In the genomic region with DNA sequence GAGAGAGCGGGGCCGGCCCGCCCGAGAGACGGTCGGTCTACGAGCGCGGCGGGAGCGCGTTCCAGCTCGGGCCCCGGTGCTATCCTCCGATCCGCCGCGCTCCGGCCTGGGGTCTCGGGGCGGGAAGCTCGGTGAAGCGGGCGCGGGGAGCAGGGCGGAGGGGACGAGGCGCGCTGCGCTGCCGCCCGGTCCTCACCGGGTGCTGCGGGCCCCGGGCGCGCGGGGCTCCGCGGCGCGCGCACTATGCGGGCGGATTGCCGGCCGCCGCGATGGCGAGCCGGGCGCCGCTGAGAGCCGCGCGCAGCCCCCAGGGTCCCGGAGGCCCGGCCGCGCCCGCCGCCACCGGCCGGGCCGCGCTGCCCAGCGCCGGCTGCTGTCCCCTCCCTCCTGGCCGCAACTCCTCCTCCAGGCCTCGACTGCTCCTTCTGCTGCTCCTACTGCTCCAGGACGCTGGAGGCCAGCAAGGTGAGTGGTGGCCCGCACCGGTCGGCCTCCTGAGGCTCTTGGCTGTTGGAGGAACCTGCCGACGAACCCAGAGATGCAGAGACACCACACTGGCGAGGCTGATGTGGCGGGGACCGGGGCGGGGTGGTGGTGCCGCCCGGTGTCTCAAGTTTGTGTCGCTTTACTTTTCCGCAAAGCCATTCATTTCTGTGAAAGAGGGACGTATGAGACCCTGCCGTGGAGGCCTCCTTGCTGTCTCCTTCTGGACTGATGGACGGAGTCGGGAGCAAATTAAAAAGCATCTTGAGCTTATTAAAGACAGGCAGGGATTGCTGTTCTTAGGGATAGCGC, we compare ENCODE assay signal across 8 mouse cellular contexts. TPM values are rescaled to one million over a fixed set of nuclear protein-coding genes. Genes with fewer than 3 reads are reported as not detected.
DNase-seq lines count a peak whose midpoint lies in the region; ATAC-seq and TF ChIP-seq lines count a peak whose summit lies in the region.

No protein-coding gene starts in this region.

- H3K9ac ChIP-seq in limb, embryonic 13.5 days = peak overlapping the region; percentile 89
- peak overlapping the region; percentile 88 for H3K9ac ChIP-seq in midbrain, embryonic 11.5 days (ENCODE audit: low read length)

- no peak for TF ChIP-seq CTCF in cerebellum, adult 2 months (IDR thresholded peaks at IDR 0.05; ENCODE audit: borderline replicate concordance, insufficient read depth, low read depth, low read length)
- TF ChIP-seq CTCF in spleen, adult 2 months (IDR thresholded peaks at IDR 0.05; ENCODE audit: extremely low read depth, insufficient read depth, insufficient read length, insufficient replicate concordance) = no peak

- peak; percentile 24 to 32 for DNase-seq in left cerebral cortex, adult 18-20 months (ENCODE audit: low spot score in 2 of 2)
- DNase-seq in left cerebral cortex, adult 9 months (ENCODE audit: low spot score in 2 of 2) = no peak
- peak in 1 of 2 experiments; percentile 61 for DNase-seq in cerebellum, adult 2 months
- peak; percentile 17 to 23 for DNase-seq in frontal cortex, postnatal 25 days (ENCODE audit: low spot score in 2 of 2)
- DNase-seq in induced T-regulatory cell, adult 2 months (ENCODE audit: low read depth) = peak; percentile 47
- peak; percentile 93 for DNase-seq in midbrain, embryonic 11.5 days (ENCODE audit: low spot score, missing footprints)
- DNase-seq in spleen, adult 2 months (ENCODE audit: low read depth in 1 of 2, low spot score in 2 of 2) = peak in 1 of 2 experiments; percentile 5

- peak overlapping the region; percentile 75 for H3K4me2 ChIP-seq in limb, embryonic 13.5 days (replicated peaks)
- H3K4me2 ChIP-seq in midbrain, embryonic 11.5 days = peak overlapping the region; percentile 74

- H3K4me1 ChIP-seq in cerebellum, adult 2 months (ENCODE audit: control insufficient read depth, insufficient read depth, low read length) = no peaks in the 10 kb centered on the region; the same call in 1 of the 2 replicates
- H3K4me1 ChIP-seq in limb, embryonic 13.5 days = peaks cover 19% of the 10 kb centered on the region
- H3K4me1 ChIP-seq in midbrain, embryonic 11.5 days (ENCODE audit: control insufficient read depth, insufficient read depth, low read length) = peaks cover 13% of the 10 kb centered on the region
- no peaks in the 10 kb centered on the region; the same call in 1 of the 2 replicates for H3K4me1 ChIP-seq in spleen, adult 2 months (ENCODE audit: control insufficient read depth, insufficient read depth, insufficient read length)

- no peaks in the 10 kb centered on the region for H3K36me3 ChIP-seq in limb, embryonic 13.5 days
- H3K36me3 ChIP-seq in midbrain, embryonic 11.5 days (ENCODE audit: control insufficient read depth, insufficient read depth, low read length) = no peaks in the 10 kb centered on the region
- no peaks in the 10 kb centered on the region for H3K36me3 ChIP-seq in spleen, adult 2 months (ENCODE audit: control insufficient read depth, insufficient read depth, low read length)

- ATAC-seq in limb, embryonic 13.5 days (ENCODE audit: low FRiP score, low read depth) = peak; percentile 46
- ATAC-seq in midbrain, embryonic 11.5 days (ENCODE audit: low FRiP score) = peak; percentile 74

- peak overlapping the region; percentile 66 for H3K4me3 ChIP-seq in cerebellum, adult 2 months (replicated peaks; ENCODE audit: insufficient read depth, low read depth, low read length)
- peak overlapping the region; percentile 91 for H3K4me3 ChIP-seq in limb, embryonic 13.5 days
- peak overlapping the region; percentile 64 for H3K4me3 ChIP-seq in midbrain, embryonic 11.5 days (ENCODE audit: low read depth, low read length)
- H3K4me3 ChIP-seq in spleen, adult 2 months (ENCODE audit: extremely low read depth, insufficient read depth, insufficient read length) = peak overlapping the region; percentile 74

- WGBS in cerebellum, adult 2 months = under 1% methylated on average over 81 of the region's 89 CpGs
- WGBS in limb, embryonic 13.5 days = under 1% methylated on average over 44 of the region's 89 CpGs
- WGBS in midbrain, embryonic 11.5 days = under 1% methylated on average over 63 of the region's 89 CpGs
- WGBS in spleen, adult 2 months = 1% methylated on average over 69 of the region's 89 CpGs

- TF ChIP-seq POLR2A in cerebellum, adult 2 months (IDR thresholded peaks at IDR 0.05; ENCODE audit: borderline replicate concordance, insufficient read depth, low read length) = peak; percentile 68
- TF ChIP-seq POLR2A in spleen, adult 2 months (IDR thresholded peaks at IDR 0.05; ENCODE audit: low read depth, low read length) = no peak

- no peaks in the 10 kb centered on the region for H3K27me3 ChIP-seq in cerebellum, adult 2 months (ENCODE audit: control insufficient read depth, insufficient read depth, low read length)
- no peaks in the 10 kb centered on the region for H3K27me3 ChIP-seq in limb, embryonic 13.5 days
- H3K27me3 ChIP-seq in midbrain, embryonic 11.5 days (ENCODE audit: control insufficient read depth, insufficient read depth, low read length) = no peaks in the 10 kb centered on the region
- H3K27me3 ChIP-seq in spleen, adult 2 months (ENCODE audit: control insufficient read depth, insufficient read depth, low read length) = peaks cover 9% of the 10 kb centered on the region

- H3K9me3 ChIP-seq in limb, embryonic 13.5 days = no peaks in the 10 kb centered on the region
- no peaks in the 10 kb centered on the region for H3K9me3 ChIP-seq in midbrain, embryonic 11.5 days (ENCODE audit: control insufficient read depth, low read length)

- H3K27ac ChIP-seq in cerebellum, adult 2 months (ENCODE audit: insufficient read depth, low read length) = no peak overlapping the region
- H3K27ac ChIP-seq in limb, embryonic 13.5 days = peak overlapping the region; percentile 83
- H3K27ac ChIP-seq in midbrain, embryonic 11.5 days (ENCODE audit: low read depth, low read length) = peak overlapping the region; percentile 69
- no peak overlapping the region for H3K27ac ChIP-seq in spleen, adult 2 months (ENCODE audit: insufficient read depth, low read length)

RNA-seq across cellular contexts. Expression of a gene that starts 0.4 kb away (rescaled TPM):
- 10 to 100 TPM; 21.5 to 27.5 TPM for total RNA-seq in left cerebral cortex, adult 18-20 months (2021)
- polyA plus RNA-seq in cerebellum, adult 2 months (2012; rRNA removed) = 17.0 and 17.1 TPM in 2 replicates
- polyA plus RNA-seq in limb, embryonic 13.5 days (2015; fragmentation: Nextera tagmentation; extraction: Ambion mirVana) = 5.5 and 5.6 TPM in 2 replicates
- polyA plus RNA-seq in midbrain, embryonic 11.5 days (2014; fragmentation: Nextera tagmentation; extraction: Ambion mirVana) = 10.0 and 11.5 TPM in 2 replicates
- 3.7 and 4.5 TPM in 2 replicates for polyA plus RNA-seq in spleen, adult 2 months (2012; rRNA removed)

Comparison
In these comparisons a context has a peak if more than half of its experiments do, and no peak if none do; other contexts are left out.
1. DNase-seq: peak in left cerebral cortex, adult 18-20 months (2 of 2), frontal cortex, postnatal 25 days (2 of 2), induced T-regulatory cell, adult 2 months (single experiment) and midbrain, embryonic 11.5 days (single experiment); none in left cerebral cortex, adult 9 months (0 of 2).
2. H3K27ac ChIP-seq: peak in limb, embryonic 13.5 days (single experiment) and midbrain, embryonic 11.5 days (single experiment); none in cerebellum, adult 2 months (single experiment) and spleen, adult 2 months (single experiment).
3. Peak in every context shown above with its lines, with median percentiles within 50 percentile points of each other: H3K4me3 ChIP-seq.